Mouse (Mus musculus) hindbrain, embryonic 16.5 days (tissue): ENCODE measurements around the gene Cyba. TPM values are rescaled to one million over a fixed set of nuclear protein-coding genes. Genes with fewer than 3 reads are reported as not detected.

ENCODE experiments used
- ATAC-seq: fragments of 200-750 bp; cut with Nextera tagmentation; 2 replicates; pipeline ENCODE4 v1.8.0; 2017; ENCODE audit warnings: moderate TSS enrichment, moderate library complexity
- H3K27ac ChIP-seq: fragments of 300-500 bp; sonication (generic); 2 replicates; pipeline ENCODE4 v1.5.1; 2014; ENCODE audit warnings: low read depth, mild to moderate bottlenecking, control low read depth, low read length, moderate library complexity
- H3K27me3 ChIP-seq: fragments of 300-500 bp; sonication (generic); replicated peaks from 2 replicates; pipeline ENCODE4 v1.6.1; 2014; ENCODE audit warnings: low read length; ENCODE audit not compliant: control insufficient read depth, insufficient read depth
- H3K36me3 ChIP-seq: fragments of 300-500 bp; sonication (generic); 2 replicates; pipeline ENCODE4 v1.6.1; 2014; ENCODE audit warnings: mild to moderate bottlenecking, low read length, moderate library complexity, mixed read lengths; ENCODE audit not compliant: control insufficient read depth, insufficient read depth
- H3K4me1 ChIP-seq: fragments of 300-500 bp; sonication (generic); 2 replicates; pipeline ENCODE4 v1.6.1; 2014; ENCODE audit warnings: low read depth, low read length; ENCODE audit not compliant: control insufficient read depth, insufficient read depth
- H3K4me2 ChIP-seq: fragments of 300-500 bp; sonication (generic); 2 replicates; pipeline ENCODE4 v1.6.1; 2014; ENCODE audit warnings: mild to moderate bottlenecking, low read length, control low read depth, moderate library complexity
- H3K4me3 ChIP-seq: fragments of 300-500 bp; sonication (generic); 2 replicates; pipeline ENCODE4 v1.5.1; 2014; ENCODE audit warnings: mild to moderate bottlenecking, low read length, control low read depth, moderate library complexity
- H3K9ac ChIP-seq: fragments of 300-500 bp; sonication (generic); 2 replicates; pipeline ENCODE4 v1.6.1; 2014; ENCODE audit warnings: low read depth, mild to moderate bottlenecking, control low read depth, low read length, moderate library complexity
- H3K9me3 ChIP-seq: fragments of 300-500 bp; sonication (generic); 2 replicates; pipeline ENCODE4 v1.6.1; 2014; ENCODE audit warnings: mild to moderate bottlenecking, low read length, moderate library complexity; ENCODE audit not compliant: control insufficient read depth
- WGBS: fragments of 180-500 bp; shearing (Covaris S2); extraction: QIAGEN DNeasy Blood & Tissue Kit; methylation state at CpG from one replicate; pipeline ENCODE4 v1.1.7; 2014; 5-methylcytosine and 5-hydroxymethylcytosine counted together
- polyA plus RNA-seq: library from polyadenylated mRNA; unstranded; fragments of >200 nt; fragmentation: Nextera tagmentation; extraction: Ambion mirVana; gene quantifications from 2 replicates; pipeline ENCODE4 v1.2.1, GENCODE M21; 2015

The Cyba gene
- polyA plus RNA-seq, 1 experiment from 2014 or later = 38.3 TPM

DNA sequence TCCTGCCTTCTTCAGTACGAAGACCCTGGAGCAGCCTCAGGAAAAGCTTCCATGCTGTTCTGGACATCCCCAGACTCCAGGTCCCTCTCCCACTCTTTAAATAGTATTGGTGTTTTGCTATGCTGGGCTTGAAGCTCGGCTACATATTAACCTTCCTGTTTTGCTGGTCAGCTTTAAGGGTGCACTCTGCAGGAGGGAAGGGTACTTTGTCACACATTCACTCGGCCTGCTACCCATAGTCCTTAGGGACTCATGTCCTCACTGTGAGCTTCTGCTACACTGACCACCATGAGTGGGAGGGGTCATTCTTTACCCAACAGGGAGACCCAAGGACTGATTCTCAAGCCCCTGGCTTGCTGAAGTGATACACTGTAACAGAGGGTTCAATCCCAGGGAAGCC is 2.1 kb downstream of the Cyba start:
- H3K4me1 ChIP-seq = peaks cover 7% of the 10 kb centered on the region; the same call in 1 of the 2 replicates
- H3K4me3 ChIP-seq = no peak overlapping the region
- peaks cover 6% of the 10 kb centered on the region for H3K27me3 ChIP-seq
- no peak overlapping the region for H3K27ac ChIP-seq
- no peak overlapping the region for H3K4me2 ChIP-seq
- no peak for ATAC-seq
- peaks cover 3% of the 10 kb centered on the region; the same call in 1 of the 2 replicates for H3K9me3 ChIP-seq
- peaks cover 21% of the 10 kb centered on the region for H3K36me3 ChIP-seq
- no peak overlapping the region for H3K9ac ChIP-seq
- WGBS = 86% methylated on average over 3 of the region's 3 CpGs

DNA sequence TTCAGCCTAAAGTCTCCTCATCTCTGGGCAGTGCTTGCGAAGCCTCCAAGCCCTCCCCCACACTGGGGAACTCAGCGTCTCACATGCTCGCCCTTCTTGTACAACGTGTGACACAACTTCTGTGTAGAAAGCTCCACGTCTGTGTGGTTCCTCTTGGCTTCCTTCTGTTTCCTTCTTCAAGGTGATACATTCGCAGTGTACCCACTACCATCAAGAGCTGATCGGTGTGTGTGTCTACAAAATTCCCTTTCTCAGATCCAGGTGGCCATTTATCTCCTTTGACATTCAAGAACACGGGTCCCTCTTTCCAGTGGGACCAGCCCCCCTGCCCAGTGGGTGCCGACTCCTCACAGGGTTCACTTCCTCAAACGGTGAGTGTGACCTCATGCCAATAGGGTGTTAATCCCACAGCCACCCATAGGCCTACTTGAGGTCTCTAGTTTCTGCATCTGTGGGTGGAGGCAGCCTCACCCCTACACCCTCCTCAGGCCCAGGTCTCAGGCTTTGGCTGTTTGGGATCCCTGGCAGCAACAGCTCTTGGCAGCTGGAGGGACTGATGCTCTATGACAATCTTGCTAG is 2.6 kb downstream of the Cyba start:
- 86% methylated on average over 10 of the region's 10 CpGs for WGBS
- H3K27me3 ChIP-seq = peaks cover 6% of the 10 kb centered on the region

DNA sequence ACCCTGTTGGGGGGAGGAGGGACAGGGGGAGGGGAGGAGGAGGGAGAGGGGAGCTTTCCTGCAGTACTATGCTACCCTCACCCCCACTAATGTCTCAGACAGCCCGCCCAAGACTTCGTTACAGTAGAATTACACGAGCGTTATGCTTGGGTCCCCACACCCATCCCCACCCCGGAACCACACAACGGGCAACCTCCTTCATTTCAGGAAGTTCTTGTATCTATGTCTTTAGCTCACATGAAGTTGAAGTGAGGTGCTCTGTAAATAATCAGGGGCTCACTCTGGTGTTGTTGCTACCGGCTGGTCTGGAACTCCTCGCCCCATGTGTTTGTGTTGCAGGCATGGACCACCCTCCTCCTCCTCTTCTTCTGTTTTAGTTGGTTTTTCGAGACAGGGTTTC is 4.6 kb downstream of the Cyba start:
- Histone ChIP-seq H3K36me3 (peaks cover 1% of the 10 kb centered on the region), H3K4me3 (no peak overlapping the region), H3K9me3 (no peaks in the 10 kb centered on the region), H3K4me2 (no peak overlapping the region), H3K9ac (no peak overlapping the region), H3K27me3 (peaks cover 6% of the 10 kb centered on the region), H3K27ac (no peak overlapping the region), H3K4me1 (peaks cover 7% of the 10 kb centered on the region; the same call in 1 of the 2 replicates)
- ATAC-seq = no peak
- WGBS = 89% methylated on average over 9 of the region's 9 CpGs

More for the DNA sequence above, 2.6 kb downstream of the Cyba start:
- peaks cover 7% of the 10 kb centered on the region; the same call in 1 of the 2 replicates for H3K4me1 ChIP-seq
- no peak overlapping the region for H3K4me3 ChIP-seq
- H3K27ac ChIP-seq = no peak overlapping the region
- no peak overlapping the region for H3K9ac ChIP-seq
- H3K9me3 ChIP-seq = no peaks in the 10 kb centered on the region
- ATAC-seq = no peak
- no peak overlapping the region for H3K4me2 ChIP-seq
- H3K36me3 ChIP-seq = peaks cover 17% of the 10 kb centered on the region

DNA sequence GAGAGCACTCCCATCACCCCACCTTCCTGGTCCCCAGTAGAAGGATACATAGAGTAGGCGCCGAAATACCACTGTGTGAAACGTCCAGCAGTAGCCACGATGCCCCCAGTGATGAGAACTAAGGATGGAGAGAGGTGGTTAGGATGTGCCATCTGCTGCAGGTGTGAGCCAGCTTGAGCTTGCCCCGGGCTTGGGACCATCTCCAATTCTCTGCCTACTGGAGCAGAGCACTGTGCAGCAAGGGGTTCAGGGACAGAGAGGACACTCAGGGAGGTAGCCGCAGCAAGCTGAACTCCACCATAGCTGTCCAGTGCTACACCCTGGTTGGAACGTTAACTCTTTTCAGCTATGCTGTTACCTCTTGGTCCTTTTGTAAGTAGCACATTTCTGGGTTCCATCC is 5.1 kb downstream of the Cyba start:
- H3K4me3 ChIP-seq = no peak overlapping the region
- H3K9ac ChIP-seq = no peak overlapping the region
- peaks cover under 1% of the 10 kb centered on the region; the same call in 1 of the 2 replicates for H3K27me3 ChIP-seq
- H3K9me3 ChIP-seq = no peaks in the 10 kb centered on the region
- no peaks in the 10 kb centered on the region for H3K36me3 ChIP-seq
- 80% methylated on average over 7 of the region's 7 CpGs for WGBS
- H3K27ac ChIP-seq = no peak overlapping the region
- no peak overlapping the region for H3K4me2 ChIP-seq
- no peak for ATAC-seq
- peaks cover 2% of the 10 kb centered on the region; the same call in 1 of the 2 replicates for H3K4me1 ChIP-seq

DNA sequence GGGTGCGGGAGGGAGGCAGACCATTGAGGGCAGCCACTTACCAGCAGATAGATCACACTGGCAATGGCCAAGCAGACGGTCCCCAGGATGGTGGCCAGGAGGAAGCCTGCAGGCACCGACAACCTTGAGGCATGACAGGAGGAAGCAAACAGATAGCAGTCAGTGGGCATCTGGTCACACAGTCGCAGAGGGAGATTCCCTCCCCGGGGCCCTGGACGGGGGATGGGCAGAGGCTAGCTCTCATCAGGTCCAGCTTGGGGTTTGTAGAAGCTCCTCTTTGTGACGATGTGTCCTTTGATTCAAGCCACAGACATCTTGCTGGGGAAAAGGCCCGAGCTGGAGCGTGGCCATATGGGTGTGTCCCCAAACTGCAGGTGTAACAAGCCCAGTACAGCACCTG is 6.6 kb downstream of the Cyba start:
- WGBS = 85% methylated on average over 9 of the region's 9 CpGs
- H3K27me3 ChIP-seq = no peaks in the 10 kb centered on the region
- H3K9me3 ChIP-seq = no peaks in the 10 kb centered on the region
- no peak overlapping the region for H3K9ac ChIP-seq
- no peaks in the 10 kb centered on the region for H3K4me1 ChIP-seq
- H3K4me3 ChIP-seq = no peak overlapping the region
- H3K4me2 ChIP-seq = no peak overlapping the region
- no peak for ATAC-seq
- no peak overlapping the region for H3K27ac ChIP-seq
- H3K36me3 ChIP-seq = no peaks in the 10 kb centered on the region

DNA sequence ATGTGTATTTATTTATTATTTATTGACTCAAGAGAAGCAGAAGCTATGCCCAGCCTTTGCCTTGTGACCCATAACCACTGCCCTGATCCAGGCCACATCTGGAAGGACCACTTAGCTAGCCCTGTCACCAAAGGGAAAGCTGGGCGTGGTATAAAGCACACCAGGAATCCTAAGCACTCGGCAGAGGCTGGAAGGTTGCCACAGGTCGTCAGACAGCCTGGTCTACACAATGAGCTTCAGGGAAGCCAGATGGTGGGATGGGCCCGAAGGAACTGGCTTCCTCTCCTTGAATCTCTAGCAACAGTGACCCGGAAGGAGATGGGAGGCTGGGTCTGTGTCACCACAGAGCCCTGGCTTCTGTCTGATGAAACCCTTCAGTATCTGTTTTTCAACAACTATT is 9.1 kb downstream of the Cyba start:
- Histone ChIP-seq H3K27ac (no peak overlapping the region), H3K36me3 (no peaks in the 10 kb centered on the region), H3K9me3 (no peaks in the 10 kb centered on the region), H3K4me1 (no peaks in the 10 kb centered on the region), H3K4me3 (no peak overlapping the region), H3K4me2 (no peak overlapping the region), H3K9ac (no peak overlapping the region), H3K27me3 (no peaks in the 10 kb centered on the region)
- ATAC-seq = no peak
- WGBS = 48% methylated on average over 5 of the region's 5 CpGs

DNA sequence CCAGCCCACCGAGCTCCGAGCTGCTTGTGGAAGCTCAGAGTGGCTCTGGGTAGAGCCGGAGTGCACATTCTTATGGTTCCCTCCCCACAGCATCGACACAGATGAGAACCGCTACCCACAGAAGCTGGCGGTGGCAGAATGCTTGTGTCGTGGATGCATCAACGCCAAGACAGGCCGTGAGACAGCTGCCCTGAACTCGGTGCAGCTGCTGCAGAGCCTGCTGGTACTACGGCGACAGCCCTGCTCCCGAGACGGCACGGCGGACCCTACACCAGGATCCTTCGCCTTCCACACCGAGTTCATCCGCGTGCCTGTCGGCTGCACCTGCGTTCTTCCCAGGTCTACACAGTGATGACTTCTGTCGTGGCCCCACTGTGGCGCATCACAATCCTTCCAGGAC is 9.5 kb downstream of the Cyba start:
- no peak for ATAC-seq
- Histone ChIP-seq H3K27me3 (no peaks in the 10 kb centered on the region), H3K27ac (no peak overlapping the region), H3K9me3 (no peaks in the 10 kb centered on the region), H3K4me3 (no peak overlapping the region), H3K4me1 (no peaks in the 10 kb centered on the region), H3K4me2 (no peak overlapping the region), H3K9ac (no peak overlapping the region), H3K36me3 (no peaks in the 10 kb centered on the region)
- 89% methylated on average over 24 of the region's 24 CpGs for WGBS

DNA sequence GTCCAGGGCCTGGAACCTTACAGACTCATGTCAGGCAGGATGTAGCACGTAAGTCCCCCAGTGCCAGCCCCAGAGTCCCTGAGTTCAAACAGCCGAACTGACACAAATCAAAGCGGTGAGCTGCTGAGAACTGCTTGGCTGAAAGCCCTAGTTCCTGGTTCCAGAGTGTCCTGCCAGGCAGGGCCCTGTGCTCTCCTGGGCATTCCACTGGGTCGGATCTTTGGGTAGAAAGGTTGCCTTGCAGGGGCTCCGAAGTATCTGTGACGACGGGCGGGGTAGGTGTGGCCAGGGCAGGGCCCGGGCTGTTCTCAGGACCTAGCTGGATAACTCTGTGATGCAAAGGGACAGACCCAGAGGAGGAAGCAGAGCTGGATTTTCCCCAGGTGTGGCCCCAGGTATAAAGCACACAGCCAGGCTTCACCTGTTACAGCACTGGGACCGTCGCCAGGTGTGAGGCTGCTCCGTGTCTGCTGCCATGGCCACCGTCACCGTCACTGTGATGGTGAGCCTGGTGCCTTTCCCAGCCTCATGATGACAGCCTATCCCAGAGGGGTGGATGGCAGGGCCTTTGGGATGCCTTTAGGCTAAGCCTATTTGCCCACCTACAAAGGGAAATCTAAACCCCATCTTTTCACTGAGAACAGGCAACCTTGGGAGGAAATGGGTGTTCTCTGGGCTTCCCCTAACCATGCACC is 11.2 kb downstream of the Cyba start, which contains the start of gene Il17c:
Gene Il17c, plus strand, starts transcription at position 645 of the 695 bp plus-strand sequence.
- H3K27me3 ChIP-seq = no peaks in the 10 kb centered on the region
- H3K4me2 ChIP-seq = no peak within 1 kb of the TSS
- no peak within 1 kb of the TSS for H3K4me3 ChIP-seq
- no peaks in the 10 kb centered on the region for H3K4me1 ChIP-seq
- H3K36me3 ChIP-seq = peaks cover 7% of the 10 kb centered on the region
- no peaks in the 10 kb centered on the region for H3K9me3 ChIP-seq
- no peak for ATAC-seq
- no peak within 1 kb of the TSS for H3K9ac ChIP-seq
- 86% methylated on average over 14 of the region's 14 CpGs for WGBS
- H3K27ac ChIP-seq = no peak within 1 kb of the TSS

DNA sequence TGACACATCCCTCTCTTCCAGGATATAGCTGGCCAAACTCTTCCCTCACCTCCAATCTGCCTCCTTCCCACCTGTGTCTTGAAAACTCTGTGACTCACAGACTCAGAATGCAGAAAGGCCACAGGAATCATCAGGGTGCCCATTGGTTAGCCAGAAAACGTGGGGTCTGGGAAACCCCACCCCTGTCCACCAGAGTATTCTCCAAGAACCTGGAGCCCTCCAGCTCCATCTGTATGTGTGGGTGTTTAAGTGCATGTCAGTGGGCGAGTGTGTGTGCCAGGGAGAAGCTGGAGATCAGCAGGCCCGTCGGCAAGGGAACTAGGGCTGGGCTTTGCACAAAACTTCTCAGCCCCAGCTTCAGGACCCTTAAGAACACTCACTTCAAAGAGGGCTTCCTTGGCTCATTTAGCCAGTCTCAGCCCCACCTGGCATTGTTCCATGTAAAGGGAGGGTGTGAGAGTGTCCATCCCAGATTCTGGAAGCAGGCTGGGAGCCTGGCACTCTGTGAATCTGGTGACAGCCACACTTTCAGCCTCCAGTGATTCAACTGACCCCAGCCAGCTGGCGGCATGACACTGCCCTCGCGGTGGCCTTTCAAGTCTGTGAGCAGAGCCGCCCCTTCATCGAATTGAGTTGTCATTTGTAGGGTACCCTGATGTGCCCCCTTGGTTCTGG is 12.7 kb downstream of the Cyba start:
- Histone ChIP-seq H3K4me1 (no peaks in the 10 kb centered on the region), H3K9me3 (no peaks in the 10 kb centered on the region), H3K4me3 (no peak overlapping the region), H3K36me3 (peaks cover 7% of the 10 kb centered on the region), H3K27me3 (no peaks in the 10 kb centered on the region), H3K9ac (no peak overlapping the region), H3K27ac (no peak overlapping the region), H3K4me2 (no peak overlapping the region)
- WGBS = 54% methylated on average over 9 of the region's 9 CpGs
- ATAC-seq = 0 out of 2 replicates have a peak, but pooled peaks have one; percentile 40
